Comparison of ENCODE assay signal across 9 mouse cellular contexts in the genomic region with DNA sequence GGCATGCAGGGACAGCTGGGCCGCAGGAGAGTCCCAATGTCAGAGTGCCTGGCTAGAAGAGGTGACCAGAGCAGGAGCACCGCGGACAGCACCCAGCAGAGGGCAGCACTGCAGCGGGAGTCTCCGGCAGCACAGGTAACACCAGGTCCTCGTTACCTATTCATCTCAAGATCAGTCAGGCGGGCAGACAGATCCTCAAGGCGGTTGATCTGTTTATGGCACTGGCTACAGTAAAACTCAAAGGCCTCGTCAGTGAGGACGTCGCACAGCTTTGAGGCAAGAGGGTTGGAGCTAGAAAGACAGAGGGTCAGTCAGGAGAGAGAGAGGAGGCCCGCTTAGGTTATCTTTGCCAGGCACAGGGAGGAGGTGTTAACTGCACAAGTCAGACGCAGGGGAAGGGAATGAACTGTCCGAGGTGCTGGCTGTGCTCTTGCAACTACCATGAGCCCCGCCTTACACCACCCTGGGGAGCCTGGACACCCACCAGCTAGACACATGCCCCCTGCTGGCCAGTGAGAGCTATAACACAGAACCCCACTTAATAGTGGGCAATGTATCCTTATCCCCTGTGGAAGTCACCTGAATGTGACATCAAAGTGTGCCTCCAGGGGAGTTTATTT. TPM values are rescaled to one million over a fixed set of nuclear protein-coding genes. Genes with fewer than 3 reads are reported as not detected.
DNase-seq lines count a peak whose midpoint lies in the region; ATAC-seq lines count a peak whose summit lies in the region.
"Had no signal": no experiment of that assay in that cellular context is flagged by ENCODE, and none has a peak within 500 bp of the region (broad histone marks: within the 10 kb centered on the region; RNA-seq: fewer than 3 reads in every experiment).

No protein-coding gene starts in this region.

- 14% methylated on average over 15 of the region's 15 CpGs for WGBS in hindbrain, embryonic 11.5 days

- no peak overlapping the region for H3K9ac ChIP-seq in hindbrain, embryonic 11.5 days (ENCODE audit: low read depth, low read length)

- H3K9me3 ChIP-seq in hindbrain, embryonic 11.5 days (ENCODE audit: control insufficient read depth, low read length), result no peaks in the 10 kb centered on the region

- no peak overlapping the region for H3K27ac ChIP-seq in hindbrain, embryonic 11.5 days (ENCODE audit: low read depth, low read length)
- H3K27ac ChIP-seq: macrophage had no signal

- H3K4me3 ChIP-seq in hindbrain, embryonic 11.5 days (ENCODE audit: low read depth, low read length), result no peak overlapping the region

- peak; percentile 61 for ATAC-seq in hindbrain, embryonic 11.5 days (ENCODE audit: low FRiP score)

- H3K27me3 ChIP-seq in hindbrain, embryonic 11.5 days (ENCODE audit: control insufficient read depth, insufficient read depth, low read length), result no peaks in the 10 kb centered on the region

- H3K4me1 ChIP-seq in hindbrain, embryonic 11.5 days (replicated peaks; ENCODE audit: control insufficient read depth, insufficient read depth, low read length), result no peaks in the 10 kb centered on the region

- H3K36me3 ChIP-seq in hindbrain, embryonic 11.5 days (ENCODE audit: control insufficient read depth, insufficient read depth, low read length), result peaks cover 3% of the 10 kb centered on the region; the same call in 1 of the 2 replicates

- H3K4me2 ChIP-seq in hindbrain, embryonic 11.5 days (replicated peaks; ENCODE audit: low read depth, low read length), result no peak overlapping the region

- peak; percentile 62 for DNase-seq in MN1 (ENCODE audit: low spot score)
- DNase-seq in cerebellum, adult 8-10 months, result peak; percentile 94
- peak; percentile 73 for DNase-seq in forelimb bud, embryonic 11.5 days (ENCODE audit: low read depth, low spot score)
- peak; percentile 82 for DNase-seq in hindbrain, embryonic 11.5 days (ENCODE audit: low spot score)
- DNase-seq in layer of hippocampus, postnatal 10 days (ENCODE audit: low spot score in 2 of 2), result peak; percentile 62 to 71
- DNase-seq in lung, postnatal 14 days, result peak; percentile 79
- peak; percentile 54 for DNase-seq in retina, adult 2 months (ENCODE audit: low read depth, low spot score)
- peak; percentile 71 to 81 for DNase-seq in thymus, postnatal 36 days

RNA-seq across cellular contexts. Expression of gene Capn15, which starts 26.4 kb away (rescaled TPM):
- 19.5 and 20.3 TPM in 2 replicates for polyA plus RNA-seq in hindbrain, embryonic 11.5 days (2014; fragmentation: Nextera tagmentation; extraction: Ambion mirVana)
- total RNA-seq in layer of hippocampus, postnatal 10 days (2021), result 10 to 100 TPM; 38.2 to 50.8 TPM

RNA-seq across cellular contexts. Expression of gene Rab11fip3, which starts 57.4 kb away (rescaled TPM):
- polyA plus RNA-seq in hindbrain, embryonic 11.5 days (2014; fragmentation: Nextera tagmentation; extraction: Ambion mirVana), result 19.6 and 20.4 TPM in 2 replicates
- total RNA-seq in layer of hippocampus, postnatal 10 days (2021), result 10 to 100 TPM; 69.6 to 79.3 TPM

RNA-seq across cellular contexts. Expression of gene A930017K11Rik, which starts 59.6 kb away (rescaled TPM):
- polyA plus RNA-seq in hindbrain, embryonic 11.5 days (2014; fragmentation: Nextera tagmentation; extraction: Ambion mirVana), result 0.18 and 0.19 TPM in 2 replicates
- not detected for total RNA-seq in layer of hippocampus, postnatal 10 days (2021)
- polyA plus RNA-seq: macrophage had no signal
